Mouse (Mus musculus) liver, adult 2 months (tissue): ENCODE measurements at regions not wholly inside any gene's neighbourhood (a gene's known extent, or its start where the extent isn't known, plus 50 kb on each side); places are given as distances from the start of the nearest gene placed in this dataset.

Source experiments
- CTCF ChIP-seq: fragments of 200-500 bp; IDR thresholded peaks from 2 replicates; pipeline ENCODE4 v1.5.1; 2011; ENCODE audit warnings: low read depth, low read length, control low read depth
- POLR2A ChIP-seq: fragments of 200-500 bp; IDR thresholded peaks from 2 replicates; pipeline ENCODE4 v1.6.1; 2011; ENCODE audit warnings: low read length, control low read depth; ENCODE audit not compliant: insufficient read depth; ENCODE audit errors: extremely low read depth

DNA sequence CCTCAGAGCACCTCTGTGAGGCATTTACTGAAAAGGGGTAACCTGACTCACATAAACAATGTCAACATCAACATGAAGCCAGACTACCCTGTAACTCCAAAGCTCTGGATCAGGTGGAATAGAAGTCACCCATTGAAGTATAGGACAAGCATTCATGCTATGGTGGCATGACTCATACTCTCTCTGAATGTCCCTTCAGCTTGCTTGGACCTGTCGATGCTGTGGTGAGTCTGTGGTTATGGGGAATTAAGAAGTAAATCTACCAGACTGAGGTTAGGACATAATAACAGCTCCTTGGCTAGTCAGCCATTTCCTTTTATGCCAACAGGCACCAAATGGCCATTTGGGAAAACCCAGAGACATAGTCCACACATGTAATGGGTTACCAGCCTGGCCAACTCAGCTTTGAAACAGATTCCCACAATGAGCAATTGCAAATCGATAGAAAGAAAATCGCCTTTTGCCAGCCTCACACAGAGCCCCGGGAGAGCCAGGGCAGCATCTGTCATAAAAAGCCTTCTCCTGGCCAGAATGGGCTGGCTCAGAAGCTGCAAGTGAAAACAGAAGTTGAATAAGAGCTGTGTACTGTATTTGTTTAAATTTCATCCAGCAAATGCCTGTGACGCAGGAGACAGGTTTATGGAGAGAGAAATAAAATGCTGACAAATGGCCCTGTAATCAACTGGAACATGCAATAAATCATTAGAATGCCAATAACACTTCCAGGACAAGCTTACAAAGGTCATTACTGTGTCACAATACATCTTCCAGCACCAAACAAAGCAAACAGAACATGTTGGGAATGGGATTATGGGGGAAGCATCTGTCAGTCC lies 383.4 kb upstream of the Zfp703 start:
- TF ChIP-seq CTCF = no peak
- no peak for TF ChIP-seq POLR2A
